11 mouse cellular contexts compared by ENCODE assay signal in the genomic region with DNA sequence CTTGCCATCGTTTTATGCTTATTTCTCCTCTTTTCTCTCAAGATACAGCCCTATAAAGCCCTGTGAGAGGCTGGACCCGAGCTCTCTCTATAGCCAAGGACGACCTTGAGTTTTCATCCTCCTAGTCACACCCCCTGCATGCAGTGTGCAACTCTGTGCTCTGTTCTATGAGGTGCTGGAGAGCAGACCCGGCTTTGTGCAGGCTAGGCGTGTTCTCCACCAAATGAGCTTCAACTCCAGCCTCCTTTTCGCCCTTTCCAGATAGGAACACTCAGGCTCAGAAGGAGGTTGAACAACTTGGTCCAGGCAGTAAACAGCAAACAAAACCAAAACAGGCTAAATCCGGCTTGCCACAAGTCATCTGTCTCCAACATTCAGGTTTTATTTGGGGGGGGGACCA.
DNase-seq lines count a peak whose midpoint lies in the region; ATAC-seq and TF ChIP-seq lines count a peak whose summit lies in the region.
"Had no signal": no experiment of that assay in that cellular context is flagged by ENCODE, and none has a peak within 500 bp of the region (broad histone marks: within the 10 kb centered on the region; RNA-seq: fewer than 3 reads in every experiment).

No protein-coding gene starts in this region.

- H3K36me3 ChIP-seq in lung, embryonic 14.5 days (ENCODE audit: insufficient read depth): no peaks in the 10 kb centered on the region
- H3K36me3 ChIP-seq: liver, embryonic 15.5 days; midbrain, embryonic 12.5 days; neural tube, embryonic 15.5 days had no signal

- no peak overlapping the region for H3K4me2 ChIP-seq in lung, embryonic 14.5 days
- H3K4me2 ChIP-seq: liver, embryonic 15.5 days; neural tube, embryonic 15.5 days had no signal

- H3K9me3 ChIP-seq in lung, embryonic 14.5 days (ENCODE audit: low read depth, low read length): no peaks in the 10 kb centered on the region
- H3K9me3 ChIP-seq: liver, embryonic 15.5 days; midbrain, embryonic 12.5 days; neural tube, embryonic 15.5 days had no signal

- no peaks in the 10 kb centered on the region for H3K27me3 ChIP-seq in lung, embryonic 14.5 days (ENCODE audit: insufficient read depth, low read length)
- H3K27me3 ChIP-seq: liver, embryonic 15.5 days; neural tube, embryonic 15.5 days had no signal

- H3K27ac ChIP-seq in gastrocnemius, adult 2 months: peak overlapping the region; percentile 21; the same call in 1 of the 2 replicates
- no peak overlapping the region for H3K27ac ChIP-seq in lung, embryonic 14.5 days (ENCODE audit: low read depth)
- H3K27ac ChIP-seq: liver, embryonic 15.5 days; neural tube, embryonic 15.5 days had no signal

- DNase-seq in gastrocnemius, adult 2 months: no peak
- no peak for DNase-seq in gastrocnemius, postnatal 25 days
- peak; percentile 12 for DNase-seq in lung, embryonic 14.5 days
- no peak for DNase-seq in lung, postnatal 14 days
- peak; percentile 36 for DNase-seq in adrenal gland, postnatal 14 days
- DNase-seq in lung, postnatal 10 days: peak; percentile 62
- no peak for DNase-seq in thymus, adult 18-20 months
- DNase-seq: kidney, adult 18-20 months had no signal

- H3K4me1 ChIP-seq in lung, embryonic 14.5 days (ENCODE audit: insufficient read depth): no peaks in the 10 kb centered on the region; the same call in 1 of the 2 replicates
- H3K4me1 ChIP-seq: liver, embryonic 15.5 days had no signal

- WGBS in lung, embryonic 14.5 days: 67% methylated on average over 7 of the region's 7 CpGs

- no peak for ATAC-seq in lung, embryonic 14.5 days (ENCODE audit: insufficient read depth)

- H3K9ac ChIP-seq in lung, embryonic 14.5 days: no peak overlapping the region
- H3K9ac ChIP-seq: liver, embryonic 15.5 days; midbrain, embryonic 12.5 days; neural tube, embryonic 15.5 days had no signal

- H3K4me3 ChIP-seq in gastrocnemius, adult 2 months: no peak overlapping the region
- no peak overlapping the region for H3K4me3 ChIP-seq in lung, embryonic 14.5 days (ENCODE audit: low read depth, low read length)
- H3K4me3 ChIP-seq: liver, embryonic 15.5 days; midbrain, embryonic 12.5 days; neural tube, embryonic 15.5 days had no signal

- intact Hi-C loops in gastrocnemius, adult 2 months (cut with DNase I): no loop called here

- TF ChIP-seq CTCF in gastrocnemius, adult 2 months (IDR thresholded peaks at IDR 0.05): no peak
- TF ChIP-seq CTCF in lung, embryonic 14.5 days (IDR thresholded peaks at IDR 0.05; ENCODE audit: low read depth): no peak

Comparison
In these comparisons a context has a peak if more than half of its experiments do, and no peak if none do; other contexts are left out.
1. DNase-seq: peak in lung, embryonic 14.5 days (single experiment), adrenal gland, postnatal 14 days (single experiment) and lung, postnatal 10 days (single experiment); none in gastrocnemius, adult 2 months (single experiment), gastrocnemius, postnatal 25 days (single experiment), lung, postnatal 14 days (single experiment) and thymus, adult 18-20 months (0 of 2).